Mouse (Mus musculus) thymus, adult 2 months (tissue): ENCODE results near the gene Aip.

Experiments
- CTCF ChIP-seq: fragments of 200-500 bp; IDR thresholded peaks from 2 replicates; pipeline ENCODE4 v1.5.1; 2012; ENCODE audit warnings: mild to moderate bottlenecking, control low read depth, low read length, moderate library complexity, borderline replicate concordance; ENCODE audit not compliant: control insufficient read depth, poor library complexity, insufficient read depth; ENCODE audit errors: extremely low read depth
- POLR2A ChIP-seq: fragments of 200-500 bp; IDR thresholded peaks from 2 replicates; pipeline ENCODE4 v1.6.1; 2012; ENCODE audit warnings: mild to moderate bottlenecking, low read length, control low read depth, moderate library complexity; ENCODE audit not compliant: control insufficient read depth, poor library complexity, insufficient read depth; ENCODE audit errors: extremely low read depth

- TF ChIP-seq POLR2A (no peak), CTCF (no peak)
Measured at GRCm38 (mm10) chr19:4115816-4116215, 9.8 kb downstream of the Aip start.
